Mouse (Mus musculus) spleen, adult 2 months (tissue): Measurements from ENCODE around the gene Ola1.

Experiments used
- CTCF ChIP-seq: fragments of 200-500 bp; IDR thresholded peaks from 2 replicates; pipeline ENCODE4 v1.5.1; 2011; ENCODE audit warnings: mild to moderate bottlenecking, inconsistent platforms; ENCODE audit not compliant: insufficient read depth, insufficient read length, insufficient replicate concordance; ENCODE audit errors: extremely low read depth
- POLR2A ChIP-seq: fragments of 200-500 bp; IDR thresholded peaks from 2 replicates; pipeline ENCODE4 v1.6.1; 2011; ENCODE audit warnings: low read depth, low read length, inconsistent platforms

- no peak for TF ChIP-seq CTCF
- no peak for TF ChIP-seq POLR2A
Measured at GRCm38 (mm10) chr2:73164666-73165065, 54.1 kb downstream of the Ola1 start.
